8 mouse cellular contexts compared by ENCODE assay signal in the genomic region with DNA sequence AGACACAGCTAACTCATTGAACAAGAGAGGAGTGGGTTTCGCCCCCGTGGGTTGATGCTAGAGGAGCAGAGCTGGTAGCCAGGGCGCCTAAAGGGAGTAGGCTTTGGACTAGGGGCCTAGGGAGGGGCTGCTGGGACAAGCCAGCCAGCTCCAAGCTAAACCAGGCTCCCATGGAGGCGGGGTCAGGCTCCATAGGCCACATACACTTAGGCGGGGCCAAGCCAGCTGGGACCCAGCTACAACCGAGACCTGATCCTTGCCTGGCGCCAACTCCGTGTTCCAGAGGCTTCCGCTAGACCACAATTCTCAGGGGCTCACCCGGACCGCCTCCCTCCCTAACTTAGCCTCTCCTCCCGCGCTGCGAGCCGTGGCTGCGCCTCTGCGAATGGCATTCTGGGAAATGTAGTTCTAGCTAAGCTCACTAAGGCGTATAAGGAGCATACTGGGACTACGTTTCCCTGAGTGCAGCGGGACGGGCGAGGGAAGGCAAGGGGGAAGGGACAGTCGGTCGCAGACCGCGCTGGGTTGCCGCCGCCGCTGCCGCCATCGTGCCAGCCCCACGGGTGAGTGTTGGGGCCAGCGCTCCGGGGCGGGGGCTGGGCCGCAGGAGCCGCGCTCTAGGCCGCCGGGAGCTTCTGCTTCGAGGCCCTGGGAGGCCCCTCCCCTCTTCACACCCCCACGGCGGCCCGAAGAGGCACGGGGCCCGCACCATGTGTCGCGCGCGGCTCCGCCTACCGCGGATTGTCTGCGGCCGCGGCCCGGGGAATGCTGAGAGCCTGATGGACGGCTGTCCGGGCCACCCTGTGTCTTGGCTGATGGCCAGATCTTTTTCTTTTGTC. TPM values are rescaled to one million over a fixed set of nuclear protein-coding genes. Genes with fewer than 3 reads are reported as not detected.
DNase-seq lines count a peak whose midpoint lies in the region; ATAC-seq and TF ChIP-seq lines count a peak whose summit lies in the region.

A gene (plus strand): TSS at position 438 of the 839 bp plus-strand sequence.

- intact Hi-C loops in heart, adult 2 months (cut with DNase I) = loop anchor here (2.0 kb wide), 2 partner anchors 20 to 38 kb away; a partner anchor contains a TSS

- H3K4me2 ChIP-seq in embryonic facial prominence, embryonic 14.5 days (ENCODE audit: low read depth, low read length) = peak within 1 kb of the TSS; percentile 84
- peak within 1 kb of the TSS; percentile 90 for H3K4me2 ChIP-seq in limb, embryonic 13.5 days (replicated peaks)
- peak within 1 kb of the TSS; percentile 93 for H3K4me2 ChIP-seq in midbrain, embryonic 16.5 days (ENCODE audit: low read length)

- TF ChIP-seq EP300 in heart, adult 2 months (IDR thresholded peaks at IDR 0.05; ENCODE audit: insufficient read depth, low read depth, low read length) = peak; percentile 71; the same call in 1 of the 2 replicates

- H3K4me1 ChIP-seq in embryonic facial prominence, embryonic 14.5 days (ENCODE audit: control insufficient read depth, insufficient read depth, low read length) = peaks cover 33% of the 10 kb centered on the region
- peaks cover 9% of the 10 kb centered on the region for H3K4me1 ChIP-seq in heart, adult 2 months (ENCODE audit: control insufficient read depth, insufficient read depth, low read length)
- H3K4me1 ChIP-seq in limb, embryonic 13.5 days = peaks cover 65% of the 10 kb centered on the region
- H3K4me1 ChIP-seq in midbrain, embryonic 16.5 days (ENCODE audit: control insufficient read depth, insufficient read depth, low read length) = peaks cover 61% of the 10 kb centered on the region

- under 1% methylated on average over 26 of the region's 59 CpGs for WGBS in embryonic facial prominence, embryonic 14.5 days
- WGBS in heart, adult 2 months = under 1% methylated on average over 59 of the region's 59 CpGs
- WGBS in limb, embryonic 13.5 days = under 1% methylated on average over 55 of the region's 59 CpGs
- under 1% methylated on average over 56 of the region's 59 CpGs for WGBS in midbrain, embryonic 16.5 days

- peak; percentile 66 for TF ChIP-seq POLR2A in heart, adult 2 months (IDR thresholded peaks at IDR 0.05; ENCODE audit: insufficient read depth, low read depth, low read length)

- peak; percentile 98 for ATAC-seq in embryonic facial prominence, embryonic 14.5 days (ENCODE audit: low read depth)
- ATAC-seq in limb, embryonic 13.5 days (ENCODE audit: low FRiP score, low read depth) = peak; percentile 97
- peak; percentile 98 for ATAC-seq in midbrain, embryonic 16.5 days

- peak; percentile 100 for DNase-seq in 3T3-L1 (ENCODE audit: low read depth, low spot score)
- peak; percentile 69 to 93 for DNase-seq in adrenal gland, postnatal 4 days (ENCODE audit: low spot score in 2 of 2)
- peak; percentile 100 for DNase-seq in embryonic facial prominence, embryonic 14.5 days (ENCODE audit: low spot score)
- peak; percentile 92 to 98 for DNase-seq in heart, adult 2 months
- peak; percentile 96 to 98 for DNase-seq in kidney, adult 8-10 months
- DNase-seq in spleen, postnatal 10 days (ENCODE audit: low spot score in 2 of 2) = peak; percentile 87 to 90

- peak within 1 kb of the TSS; percentile 84 for H3K27ac ChIP-seq in embryonic facial prominence, embryonic 14.5 days (replicated peaks; ENCODE audit: low read depth, low read length)
- H3K27ac ChIP-seq in heart, adult 2 months = peak within 1 kb of the TSS; percentile 97
- peak within 1 kb of the TSS; percentile 88 for H3K27ac ChIP-seq in limb, embryonic 13.5 days
- H3K27ac ChIP-seq in midbrain, embryonic 16.5 days (ENCODE audit: low read length) = peak within 1 kb of the TSS; percentile 90

- no peak for TF ChIP-seq CTCF in heart, adult 2 months (IDR thresholded peaks at IDR 0.05)

- peak within 1 kb of the TSS; percentile 94 for H3K9ac ChIP-seq in embryonic facial prominence, embryonic 14.5 days (ENCODE audit: low read depth, low read length)
- peak within 1 kb of the TSS; percentile 78 for H3K9ac ChIP-seq in heart, adult 2 months (ENCODE audit: low read depth, low read length)
- H3K9ac ChIP-seq in limb, embryonic 13.5 days = peak within 1 kb of the TSS; percentile 97
- H3K9ac ChIP-seq in midbrain, embryonic 16.5 days (ENCODE audit: low read depth, low read length) = peak within 1 kb of the TSS; percentile 93

- H3K36me3 ChIP-seq in embryonic facial prominence, embryonic 14.5 days (ENCODE audit: control insufficient read depth, insufficient read depth, low read length) = peaks cover 16% of the 10 kb centered on the region
- peaks cover 7% of the 10 kb centered on the region for H3K36me3 ChIP-seq in heart, adult 2 months (ENCODE audit: control insufficient read depth, insufficient read depth, low read length)
- peaks cover 23% of the 10 kb centered on the region for H3K36me3 ChIP-seq in limb, embryonic 13.5 days
- H3K36me3 ChIP-seq in midbrain, embryonic 16.5 days (ENCODE audit: control insufficient read depth, insufficient read depth, low read length) = no peaks in the 10 kb centered on the region

- peak within 1 kb of the TSS; percentile 96 for H3K4me3 ChIP-seq in embryonic facial prominence, embryonic 14.5 days (ENCODE audit: low read depth, low read length)
- peak within 1 kb of the TSS; percentile 92 for H3K4me3 ChIP-seq in heart, adult 2 months
- peak within 1 kb of the TSS; percentile 99 for H3K4me3 ChIP-seq in limb, embryonic 13.5 days
- peak within 1 kb of the TSS; percentile 91 for H3K4me3 ChIP-seq in midbrain, embryonic 16.5 days (ENCODE audit: low read depth, low read length)

- H3K79me2 ChIP-seq in heart, adult 2 months (replicated peaks; ENCODE audit: control insufficient read depth, insufficient read depth, low read length) = 0 out of 2 replicates have a peak, but pooled peaks cover 1% of the 10 kb centered on the region

- no peaks in the 10 kb centered on the region for H3K27me3 ChIP-seq in embryonic facial prominence, embryonic 14.5 days (replicated peaks; ENCODE audit: control insufficient read depth, insufficient read depth, low read length)
- no peaks in the 10 kb centered on the region for H3K27me3 ChIP-seq in heart, adult 2 months (ENCODE audit: control insufficient read depth, insufficient read depth, low read length)
- H3K27me3 ChIP-seq in limb, embryonic 13.5 days = no peaks in the 10 kb centered on the region
- H3K27me3 ChIP-seq in midbrain, embryonic 16.5 days (ENCODE audit: control insufficient read depth, insufficient read depth, low read depth, low read length) = no peaks in the 10 kb centered on the region

- H3K9me3 ChIP-seq in embryonic facial prominence, embryonic 14.5 days (ENCODE audit: control insufficient read depth, low read length) = no peaks in the 10 kb centered on the region
- no peaks in the 10 kb centered on the region for H3K9me3 ChIP-seq in limb, embryonic 13.5 days
- no peaks in the 10 kb centered on the region for H3K9me3 ChIP-seq in midbrain, embryonic 16.5 days (replicated peaks; ENCODE audit: control insufficient read depth, low read length, poor library complexity, severe bottlenecking)

RNA-seq across cellular contexts. Expression of the gene that starts here (rescaled TPM):
- 10 to 100 TPM; 53.1 to 57.4 TPM for total RNA-seq in adrenal gland, postnatal 4 days (2021)
- 223 and 258 TPM in 2 replicates for polyA plus RNA-seq in embryonic facial prominence, embryonic 14.5 days (2014; fragmentation: Nextera tagmentation; extraction: Ambion mirVana)
- 10 to 100 TPM; 35.5 to 39.8 TPM for total RNA-seq in heart, adult 2 months (2021)
- polyA plus RNA-seq in heart, adult 2 months (2012; rRNA removed) = 56.1 and 67.7 TPM in 2 replicates
- polyA plus RNA-seq in limb, embryonic 13.5 days (2015; fragmentation: Nextera tagmentation; extraction: Ambion mirVana) = 253 and 274 TPM in 2 replicates
- 146 and 153 TPM in 2 replicates for polyA plus RNA-seq in midbrain, embryonic 16.5 days (2015; fragmentation: Nextera tagmentation; extraction: Ambion mirVana)

Comparison
In these comparisons a context has a peak if more than half of its experiments do, and no peak if none do; other contexts are left out.
1. Peak in every context shown above with its lines: DNase-seq, ATAC-seq, H3K4me3 ChIP-seq and H3K27ac ChIP-seq.